Mouse (Mus musculus) ES-E14 (cell line): ENCODE data around the gene Gbp2. TPM values are rescaled to one million over a fixed set of nuclear protein-coding genes. Genes with fewer than 3 reads are reported as not detected.

Experiments
- DNase-seq: peaks from one replicate; pipeline ENCODE4 v3.0.0-alpha.2; 2013; ENCODE audit warnings: low read depth, low spot score
- H3K27ac ChIP-seq: 2 replicates; pipeline ENCODE4 v1.5.1; 2012; ENCODE audit warnings: low read depth, mild to moderate bottlenecking, low read length, moderate library complexity, mixed read lengths; ENCODE audit not compliant: poor library complexity, insufficient read depth, severe bottlenecking
- H3K36me3 ChIP-seq: 2 replicates; pipeline ENCODE4 v1.6.1; 2012; ENCODE audit warnings: mild to moderate bottlenecking, low read length, moderate library complexity, mixed read lengths; ENCODE audit not compliant: control insufficient read depth, poor library complexity, insufficient read depth, severe bottlenecking
- H3K4me1 ChIP-seq, 2 experiments: fragments of 150-350 bp in 1 of 2; sonication (generic) in 1 of 2; 2 replicates each; pipeline ENCODE4 v1.6.1; 2012; ENCODE audit warnings: low read length in 2 of 2, mild to moderate bottlenecking in 1 of 2, mixed read lengths in 1 of 2; ENCODE audit not compliant: control insufficient read depth in 2 of 2, insufficient read depth in 2 of 2, poor library complexity in 1 of 2
- H3K4me3 ChIP-seq, 2 experiments: fragments of 150-350 bp in 1 of 2; sonication (generic) in 1 of 2; 2 replicates each; pipeline ENCODE4 v1.5.1; 2012; ENCODE audit warnings: low read length in 2 of 2, low read depth in 1 of 2, mild to moderate bottlenecking in 1 of 2, mixed read lengths in 1 of 2; ENCODE audit not compliant: insufficient read depth in 1 of 2, poor library complexity in 1 of 2, severe bottlenecking in 1 of 2
- H3K9ac ChIP-seq: 2 replicates; pipeline ENCODE4 v1.6.1; 2012; ENCODE audit warnings: low read depth, mild to moderate bottlenecking, low read length, mixed read lengths; ENCODE audit not compliant: poor library complexity, insufficient read depth, severe bottlenecking
- H3K9me3 ChIP-seq: fragments of 150-350 bp; sonication (generic); 2 replicates; pipeline ENCODE4 v1.6.1; 2012; ENCODE audit warnings: low read depth, mild to moderate bottlenecking, low read length; ENCODE audit not compliant: control insufficient read depth, insufficient read depth
- CHD2 ChIP-seq: IDR thresholded peaks from 2 replicates; pipeline ENCODE4 v1.6.1; 2014; ENCODE audit warnings: mild to moderate bottlenecking, low read depth, low read length, inconsistent platforms
- HCFC1 ChIP-seq: IDR thresholded peaks from 2 replicates; pipeline ENCODE4 v1.6.1; 2012; ENCODE audit warnings: low read length, inconsistent platforms, borderline replicate concordance; ENCODE audit not compliant: insufficient read depth
- MAFK ChIP-seq: IDR thresholded peaks from 2 replicates; pipeline ENCODE4 v1.6.1; 2014; ENCODE audit warnings: mild to moderate bottlenecking, low read depth, low read length, inconsistent platforms; ENCODE audit not compliant: insufficient read depth
- ZC3H11A ChIP-seq: IDR thresholded peaks from 2 replicates; pipeline ENCODE4 v1.6.1; 2012; ENCODE audit warnings: low read depth, mild to moderate bottlenecking, inconsistent platforms, low read length, borderline replicate concordance
- ZNF384 ChIP-seq: IDR thresholded peaks from 2 replicates; pipeline ENCODE4 v1.6.1; 2012; ENCODE audit warnings: low read depth, low read length, inconsistent platforms
- in situ Hi-C, 2 experiments: fragments of 600-800 bp; cut with MboI; formaldehyde crosslinking; loops; one replicate each; pipeline ENCODE4 v1.15.1; 2025; ENCODE audit warnings: low sequenced_read_pairs in 2 of 2, inconsistent platforms in 1 of 2; ENCODE audit not compliant: unreplicated experiment in 2 of 2
- total RNA-seq: library from RNA; depleted of rRNA; stranded (reverse); fragments of 300-350 nt; gene quantifications from 2 replicates; pipeline ENCODE4 v1.2.3, GENCODE M21; 2012; rRNA removed

The Gbp2 gene
- total RNA-seq = 9.7 and 12.6 TPM in 2 replicates

DNA sequence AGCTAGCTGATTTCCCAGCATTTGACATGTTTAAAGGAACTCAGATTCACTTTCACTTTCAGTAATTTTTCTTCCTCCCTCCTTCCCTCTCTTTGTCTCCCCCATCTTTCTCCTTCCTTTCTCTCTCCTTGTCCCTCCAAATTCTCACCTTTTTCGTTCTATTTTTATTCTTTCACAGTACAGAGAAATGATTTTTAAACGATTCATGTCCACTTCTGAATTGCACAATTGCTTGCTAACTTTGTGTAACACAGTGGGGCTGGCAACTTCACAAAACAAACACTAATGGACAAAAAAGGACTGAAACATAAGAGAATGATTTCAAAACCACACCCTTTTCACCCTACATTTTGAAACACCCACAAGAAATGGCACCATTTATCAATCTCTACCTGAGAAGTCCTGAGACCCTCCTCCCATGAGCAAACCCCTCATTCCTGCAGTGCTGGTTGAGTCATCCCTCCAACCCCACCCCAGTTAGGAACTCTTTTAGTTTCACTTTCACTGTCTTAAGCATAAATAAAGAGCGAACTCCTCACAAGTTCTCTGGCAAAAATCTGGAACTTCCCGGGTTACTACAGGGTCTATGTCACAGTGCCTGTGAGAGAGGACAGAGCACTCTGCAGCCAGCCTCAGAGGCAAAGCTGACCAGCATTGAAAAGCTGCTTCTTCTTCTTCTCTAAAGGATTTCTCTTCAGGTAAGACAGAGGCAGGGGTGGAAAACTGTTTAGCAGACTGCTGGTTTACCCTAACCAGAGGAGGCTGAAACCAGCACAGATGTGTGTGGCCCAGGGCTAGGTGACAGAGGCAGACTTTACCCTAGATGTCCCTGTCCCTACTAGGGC lies at the start of gene Gbp2:
TSS of gene Gbp2 (plus strand) at position 492 of the 845 bp plus-strand sequence.
- no peaks in the 10 kb centered on the region for H3K36me3 ChIP-seq
- TF ChIP-seq ZNF384 = no peak
- no peak for TF ChIP-seq MAFK
- DNase-seq = no peak

DNA sequence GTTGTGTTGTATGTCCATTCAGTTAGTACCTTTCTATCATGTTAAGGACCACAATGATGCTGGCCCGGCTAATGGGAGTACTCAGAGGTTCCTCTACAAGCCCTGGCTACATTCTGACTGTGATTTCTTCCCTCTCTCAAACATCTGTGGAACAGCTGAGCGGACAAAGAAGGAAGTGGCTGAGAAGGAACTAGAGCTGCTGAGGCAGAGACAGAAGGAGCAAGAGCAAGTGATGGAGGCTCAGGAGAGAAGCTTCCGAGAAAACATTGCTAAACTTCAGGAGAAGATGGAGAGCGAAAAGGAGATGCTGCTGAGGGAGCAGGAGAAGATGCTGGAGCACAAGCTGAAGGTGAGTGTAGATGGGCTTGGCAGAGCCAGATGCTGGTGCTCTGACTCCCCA lies 49.7 kb upstream of the Gbp2 start:
- Histone ChIP-seq H3K27ac (no peak overlapping the region), H3K36me3 (no peaks in the 10 kb centered on the region), H3K4me3 (no peak overlapping the region), H3K9me3 (no peaks in the 10 kb centered on the region), H3K9ac (no peak overlapping the region), H3K4me1 (no peaks in the 10 kb centered on the region)
- TF ChIP-seq MAFK (no peak), ZNF384 (no peak), CHD2 (no peak), ZC3H11A (no peak), HCFC1 (no peak)
- DNase-seq = no peak
- in situ Hi-C loops = no loop called here

More for the DNA sequence above, at the start of gene Gbp2:
- in situ Hi-C loops = loop anchor here in 1 of 2 experiments (10.0 kb wide), 1 partner anchor 136 kb away; no protein-coding TSS in a partner anchor
- H3K9ac ChIP-seq = no peak within 1 kb of the TSS
- H3K4me1 ChIP-seq = peaks cover 0 to 4% of the 10 kb centered on the region in 2 experiments; a peak in 2 of 4 replicates
- H3K9me3 ChIP-seq = no peaks in the 10 kb centered on the region
- H3K4me3 ChIP-seq = no peak within 1 kb of the TSS; a peak in 1 of 4 replicates
- no peak within 1 kb of the TSS for H3K27ac ChIP-seq

- H3K9ac ChIP-seq = no peak overlapping the region
- no peaks in the 10 kb centered on the region for H3K4me1 ChIP-seq
- DNase-seq = no peak
- no peaks in the 10 kb centered on the region for H3K9me3 ChIP-seq
- H3K4me3 ChIP-seq = no peak overlapping the region
- TF ChIP-seq HCFC1 (no peak), ZNF384 (no peak), MAFK (no peak), ZC3H11A (no peak)
- H3K36me3 ChIP-seq = no peaks in the 10 kb centered on the region
- in situ Hi-C loops = no loop called here
- no peak overlapping the region for H3K27ac ChIP-seq
Measured at GRCm38 (mm10) chr3:142577108-142577507, 43.3 kb upstream of the Gbp2 start.

- Histone ChIP-seq H3K36me3 (no peaks in the 10 kb centered on the region), H3K4me1 (no peaks in the 10 kb centered on the region), H3K4me3 (no peak overlapping the region), H3K9ac (no peak overlapping the region), H3K27ac (no peak overlapping the region), H3K9me3 (no peaks in the 10 kb centered on the region)
- no peak for DNase-seq
- in situ Hi-C loops = no loop called here
- no peak for TF ChIP-seq HCFC1
- no peak for TF ChIP-seq MAFK
- TF ChIP-seq ZC3H11A = no peak
- TF ChIP-seq ZNF384 = no peak
- no peak for TF ChIP-seq CHD2
Measured at GRCm38 (mm10) chr3:142578342-142578741, 42.1 kb upstream of the Gbp2 start.

DNA sequence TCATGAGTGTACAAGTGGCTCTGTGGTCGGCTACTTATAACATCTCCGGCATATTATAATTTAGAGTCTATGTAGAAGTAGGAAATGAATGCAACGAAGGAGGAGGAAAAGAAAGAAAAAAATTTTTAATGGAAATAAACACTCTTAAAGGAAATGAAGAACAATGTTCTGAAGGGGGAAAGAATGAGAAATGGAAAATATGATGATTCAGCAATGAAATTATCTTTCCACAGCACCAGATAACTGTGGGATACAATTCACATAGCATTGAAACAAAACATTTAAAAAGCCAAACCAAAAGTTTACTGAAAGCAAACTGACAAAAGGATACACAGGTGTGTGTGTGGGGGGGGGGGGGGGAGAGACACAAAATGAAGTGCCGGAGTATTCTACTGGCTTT lies 37.3 kb upstream of the Gbp2 start:
- no peak overlapping the region for H3K27ac ChIP-seq
- H3K36me3 ChIP-seq = no peaks in the 10 kb centered on the region
- H3K9ac ChIP-seq = no peak overlapping the region
- in situ Hi-C loops = no loop called here
- H3K4me1 ChIP-seq = no peaks in the 10 kb centered on the region
- no peak overlapping the region for H3K4me3 ChIP-seq
- H3K9me3 ChIP-seq = no peaks in the 10 kb centered on the region
- TF ChIP-seq ZC3H11A = no peak
- no peak for TF ChIP-seq HCFC1
- TF ChIP-seq MAFK = no peak
- no peak for TF ChIP-seq CHD2
- TF ChIP-seq ZNF384 = no peak
- DNase-seq = no peak
